Mouse (Mus musculus) lung, postnatal 4 days (tissue): ENCODE data around the gene Olfr901.
"Not testable (repeated sequence)": the region's sequence is repeated elsewhere in the genome, so short reads cannot be mapped to it uniquely, and the experiment has no call there.

Experiments used
- DNase-seq, 2 experiments: peaks; one replicate each; pipeline ENCODE4 v3.0.0; 2021

Olfr901 gene

GRCm38 (mm10) chr9:38429155-38429554 lies at the start of gene Olfr901:
Olfr901 (plus strand) TSS chr9:38429455.
- no peak for DNase-seq

DNA sequence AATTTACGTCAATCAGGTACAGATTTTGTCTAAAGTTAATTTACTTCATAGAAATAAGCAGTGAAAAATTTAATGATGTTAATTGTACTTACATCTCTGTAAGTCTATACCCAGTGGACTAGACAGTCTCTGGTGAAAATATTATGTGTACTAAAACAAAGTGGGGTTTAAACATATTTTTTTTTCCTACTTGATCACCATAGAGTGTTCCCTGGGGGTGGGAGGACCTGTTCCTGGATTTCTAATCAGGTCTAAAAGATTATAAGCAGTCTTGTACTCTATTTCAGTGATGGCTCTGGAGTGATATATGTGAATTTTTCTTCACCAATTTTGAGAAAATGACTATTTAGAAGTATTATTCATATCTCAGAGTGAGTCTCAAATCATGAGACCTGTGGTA lies 27.9 kb upstream of the Olfr901 start, which contains the start of gene Olfr147:
Gene Olfr147, plus strand, starts transcription at position 301 of the 400 bp plus-strand sequence.
- no peak for DNase-seq

GRCm38 (mm10) chr9:38407502-38407901 lies 21.8 kb upstream of the Olfr901 start:
- not testable (repeated sequence) for DNase-seq

- not testable (repeated sequence) for DNase-seq
Observed at GRCm38 (mm10) chr9:38413502-38413901, 15.8 kb upstream of the Olfr901 start.

GRCm38 (mm10) chr9:38423801-38424200 lies 5.5 kb upstream of the Olfr901 start:
- no peak for DNase-seq

GRCm38 (mm10) chr9:38427026-38427425 lies 2.2 kb upstream of the Olfr901 start:
- no peak for DNase-seq

GRCm38 (mm10) chr9:38447352-38447751 lies 18.1 kb downstream of the Olfr901 start, which contains the start of gene Olfr902:
Olfr902 (plus strand) TSS chr9:38447652.
- DNase-seq, result no peak

DNA sequence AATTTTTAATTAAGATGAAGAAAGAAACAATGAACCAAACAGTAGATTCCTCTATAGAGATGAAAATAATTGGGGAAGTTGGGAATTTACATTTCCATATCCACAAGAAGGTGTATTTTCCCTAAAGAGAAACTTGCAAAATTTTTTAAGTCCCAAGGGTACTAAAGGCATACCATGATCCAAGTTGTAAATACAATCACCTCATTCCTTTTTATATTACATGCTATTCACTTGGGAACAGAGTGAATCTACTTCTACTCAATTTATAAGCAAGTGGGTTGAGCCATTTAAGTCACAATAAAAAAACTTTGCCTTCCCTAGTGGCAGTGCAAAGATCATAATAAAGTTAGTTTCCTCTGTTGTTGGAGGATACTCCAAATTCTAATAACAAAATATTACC lies 33.6 kb downstream of the Olfr901 start, which contains the start of gene Olfr904:
Gene Olfr904, plus strand, starts transcription at position 301 of the 400 bp plus-strand sequence.
- DNase-seq, result no peak

DNA sequence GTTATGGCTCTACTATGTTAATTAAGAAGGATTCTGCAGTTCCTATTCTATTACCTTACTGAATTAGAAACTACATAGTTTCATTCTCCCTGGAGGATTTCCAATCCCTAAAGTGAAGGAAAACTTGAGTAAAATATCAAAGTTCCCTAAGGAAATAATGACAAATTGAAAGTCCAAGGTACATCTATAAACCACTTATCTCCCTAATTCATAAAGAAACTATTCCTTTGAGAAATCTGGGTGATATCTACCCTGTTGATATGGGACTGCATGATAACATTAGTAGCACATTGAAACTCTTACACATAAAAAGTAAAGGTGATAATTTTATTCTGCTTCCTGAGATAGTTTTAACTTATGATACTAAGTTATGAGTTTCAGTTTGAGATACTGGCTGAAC lies 41.6 kb downstream of the Olfr901 start, which contains the start of gene Olfr905:
Gene Olfr905, plus strand, starts transcription at position 301 of the 400 bp plus-strand sequence.
- DNase-seq, result no peak
